Comparison of ENCODE assay signal across 14 mouse cellular contexts in genomic region chr12:78356472-78356871, GRCm38 (mm10).
DNase-seq lines count a peak whose midpoint lies in the region; ATAC-seq lines count a peak whose summit lies in the region.
"Had no signal": no experiment of that assay in that cellular context is flagged by ENCODE, and none has a peak within 500 bp of the region (broad histone marks: within the 10 kb centered on the region; RNA-seq: fewer than 3 reads in every experiment).

No protein-coding gene starts in this region.

- DNase-seq in layer of hippocampus, adult 11-12 months (ENCODE audit: low spot score): peak; percentile 19
- DNase-seq in layer of hippocampus, adult 8-10 months (ENCODE audit: low spot score in 2 of 2): no peak
- peak; percentile 23 for DNase-seq in 3T3-L1 (ENCODE audit: low read depth, low spot score)
- DNase-seq in gastrocnemius, adult 8-10 months (ENCODE audit: low spot score in 2 of 2): no peak
- no peak for DNase-seq in kidney, postnatal 10 days
- DNase-seq in kidney, adult 9 months: no peak
- DNase-seq: adrenal gland, postnatal 14 days; gastrocnemius, postnatal 36 days; liver, embryonic 13.5 days; retina, postnatal 1 day had no signal

- ATAC-seq in CD4-positive, CD25-positive, alpha-beta regulatory T cell, adult 4 months: peak; percentile 86
- ATAC-seq in hematopoietic stem cell, adult 5-6 weeks (replicated peaks in 1 of 2; ENCODE audit: insufficient read depth in 1 of 2, low FRiP score in 2 of 2, low TSS enrichment in 1 of 2, low read depth in 1 of 2, poor library complexity in 2 of 2, severe bottlenecking in 2 of 2): peak; percentile 90 to 92
- ATAC-seq: forebrain, embryonic 13.5 days; intestine, embryonic 16.5 days had no signal

Comparison
In these comparisons a context has a peak if more than half of its experiments do, and no peak if none do; other contexts are left out.
1. DNase-seq: peak in layer of hippocampus, adult 11-12 months (single experiment) and 3T3-L1 (single experiment); none in layer of hippocampus, adult 8-10 months (0 of 2), gastrocnemius, adult 8-10 months (0 of 2), kidney, postnatal 10 days (single experiment) and kidney, adult 9 months (single experiment).